Mouse (Mus musculus): Measurements from ENCODE around the gene Rbbp8nl. TPM values are rescaled to one million over a fixed set of nuclear protein-coding genes. Genes with fewer than 3 reads are reported as not detected.

Rbbp8nl gene
- total RNA-seq, 2 experiments from 2014 or later: not detected

DNA sequence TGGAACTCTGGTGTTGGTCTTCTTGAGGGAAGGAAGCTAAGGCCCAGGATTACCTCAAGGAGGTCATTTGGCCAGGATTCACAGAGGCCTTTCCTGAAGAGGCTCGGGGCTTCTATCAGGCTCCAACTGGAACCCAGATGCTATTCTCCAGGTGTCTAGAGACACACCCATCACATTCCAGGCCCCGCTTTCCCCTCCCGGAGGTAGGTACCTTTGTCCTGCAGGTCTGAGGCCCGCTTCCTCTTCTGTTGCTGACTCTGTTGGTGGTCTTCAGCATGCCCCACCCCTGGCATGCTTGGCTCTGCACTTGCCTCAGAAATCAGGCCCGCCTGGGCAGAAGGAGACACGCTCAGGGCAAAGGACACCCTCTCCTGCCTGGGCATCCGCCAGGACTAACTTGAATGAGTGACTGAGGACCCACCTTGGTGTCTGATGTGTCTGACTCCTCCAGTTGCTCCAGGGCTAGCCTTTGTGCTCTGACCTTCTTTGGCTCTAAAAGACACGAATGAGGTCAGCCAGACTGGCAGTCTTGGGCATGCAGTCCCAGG is 11.8 kb downstream of the Rbbp8nl start:
- Histone ChIP-seq H3K4me3 (no peak overlapping the region), H3K27ac (no peak overlapping the region)
- DNase-seq (ENCODE audit: extremely low spot score in 1 of 2, low spot score in 2 of 2): no peak
- TF ChIP-seq CTCF (IDR thresholded peaks at IDR 0.05): no peak
- intact Hi-C loops (cut with DNase I): loop anchor here (2.0 to 5.0 kb wide), 2 partner anchors 154 to 301 kb away; no protein-coding TSS in a partner anchor

DNA sequence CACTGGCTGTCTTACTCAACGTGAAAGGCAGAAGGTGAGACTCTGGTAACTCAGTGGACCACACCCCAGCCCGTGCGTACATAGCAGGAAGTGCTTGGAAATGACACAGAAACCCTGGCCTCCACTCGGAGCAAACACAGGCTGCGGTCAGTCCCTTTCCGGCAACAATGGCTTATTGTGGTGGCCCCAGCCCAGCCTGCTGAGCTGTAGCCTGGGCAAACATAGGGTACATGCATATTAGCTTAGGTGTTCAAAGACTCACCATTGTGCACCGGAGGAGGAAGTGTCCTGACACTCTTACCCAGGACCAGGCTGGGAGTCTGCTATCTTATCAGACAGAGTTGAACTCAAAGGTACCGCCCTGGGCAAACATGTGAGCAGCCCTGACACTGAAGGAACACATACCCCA is 12.8 kb downstream of the Rbbp8nl start:
- no peak for DNase-seq (ENCODE audit: extremely low spot score in 1 of 2, low spot score in 2 of 2)
- TF ChIP-seq CTCF (IDR thresholded peaks at IDR 0.05): no peak
- intact Hi-C loops (cut with DNase I): loop anchor here (2.0 to 5.0 kb wide), 2 partner anchors 155 to 302 kb away; no protein-coding TSS in a partner anchor

DNA sequence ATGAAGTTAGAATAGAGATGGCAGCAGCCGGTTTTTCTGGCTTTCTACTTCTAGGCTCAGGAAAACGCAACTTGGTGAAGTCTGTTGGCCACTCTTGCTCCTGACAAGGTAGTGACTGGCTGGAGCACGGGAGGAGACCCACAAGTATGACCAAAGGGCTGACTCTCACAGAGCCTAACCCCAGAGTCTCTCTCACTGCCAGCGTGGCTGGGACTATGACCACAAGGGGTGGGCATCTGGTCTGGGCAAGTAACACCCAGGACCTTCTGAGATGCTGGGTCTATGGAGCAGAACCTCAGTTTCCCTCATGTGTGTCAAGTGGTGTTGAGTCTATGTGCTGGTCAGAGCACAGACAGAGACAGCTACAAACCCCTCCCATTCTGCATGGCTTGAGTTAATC is 13.3 kb downstream of the Rbbp8nl start:
- H3K27ac ChIP-seq: no peak overlapping the region
- H3K4me3 ChIP-seq: no peak overlapping the region
- TF ChIP-seq CTCF (IDR thresholded peaks at IDR 0.05): no peak
- intact Hi-C loops (cut with DNase I): loop anchor here (2.0 to 5.0 kb wide), 2 partner anchors 156 to 302 kb away; no protein-coding TSS in a partner anchor
- DNase-seq (ENCODE audit: extremely low spot score in 1 of 2, low spot score in 2 of 2): no peak

More for the DNA sequence above, 12.8 kb downstream of the Rbbp8nl start:
- H3K4me3 ChIP-seq: no peak overlapping the region
- no peak overlapping the region for H3K27ac ChIP-seq

- peak; percentile 71 to 76 for DNase-seq (ENCODE audit: extremely low spot score in 1 of 2, low spot score in 2 of 2)
- TF ChIP-seq CTCF (IDR thresholded peaks at IDR 0.05): peak; percentile 97
- no peak overlapping the region for H3K27ac ChIP-seq
- 0 out of 2 replicates have a peak overlapping the region, but pooled peaks have one; percentile 13 for H3K4me3 ChIP-seq
- intact Hi-C loops (cut with DNase I): loop anchor here (1.0 to 5.0 kb wide), 3 partner anchors 71 to 303 kb away; no protein-coding TSS in a partner anchor
Observed at GRCm38 (mm10) chr2:180275836-180276235, 13.8 kb downstream of the Rbbp8nl start.

- Histone ChIP-seq H3K4me3 (no peak overlapping the region), H3K27ac (no peak overlapping the region)
- no peak for TF ChIP-seq CTCF (IDR thresholded peaks at IDR 0.05)
- intact Hi-C loops (cut with DNase I): no loop called here
- no peak for DNase-seq (ENCODE audit: extremely low spot score in 1 of 2, low spot score in 2 of 2)
Observed at GRCm38 (mm10) chr2:180274523-180274922, 15.2 kb downstream of the Rbbp8nl start.

- H3K4me3 ChIP-seq: peak within 1 kb of the TSS; percentile 81
- no peak for TF ChIP-seq CTCF (IDR thresholded peaks at IDR 0.05)
- DNase-seq (ENCODE audit: extremely low spot score in 1 of 2, low spot score in 2 of 2): peak; percentile 85 to 91
- intact Hi-C loops (cut with DNase I): no loop called here
- H3K27ac ChIP-seq: peak within 1 kb of the TSS; percentile 84
Observed at GRCm38 (mm10) chr2:180273394-180274244, 16.1 kb downstream of the Rbbp8nl start, which contains the start of gene Cables2. TSS of gene Cables2 (minus strand) at chr2:180273496.

DNA sequence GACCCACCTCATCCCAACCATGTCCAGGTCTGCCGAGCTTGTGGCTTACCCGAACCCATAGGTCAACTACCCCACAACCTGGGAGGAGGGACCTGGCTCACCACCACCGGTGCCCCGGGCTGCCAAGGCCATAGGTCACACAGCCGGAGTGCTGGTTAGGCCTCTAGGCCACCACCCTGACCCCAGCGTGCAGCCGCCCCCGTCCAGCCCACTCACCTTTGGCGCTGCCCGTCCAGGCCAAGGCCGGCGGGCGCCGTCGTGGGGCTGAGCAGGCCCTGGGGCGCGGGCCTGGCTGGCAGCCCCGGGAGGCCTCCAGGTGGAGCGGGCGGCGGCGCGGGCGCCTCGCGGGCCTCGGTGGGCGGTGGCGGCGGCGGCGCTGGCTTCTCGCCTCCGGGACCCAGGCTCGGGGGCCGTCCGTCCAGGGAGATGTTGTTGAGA is 16.8 kb downstream of the Rbbp8nl start:
- H3K27ac ChIP-seq: peak overlapping the region; percentile 84
- no peak for TF ChIP-seq CTCF (IDR thresholded peaks at IDR 0.05)
- intact Hi-C loops (cut with DNase I): no loop called here
- no peak for DNase-seq (ENCODE audit: extremely low spot score in 1 of 2, low spot score in 2 of 2)
- H3K4me3 ChIP-seq: peak overlapping the region; percentile 81

GRCm38 (mm10) chr2:180271804-180272395 is 17.8 kb downstream of the Rbbp8nl start:
- no peak for DNase-seq (ENCODE audit: extremely low spot score in 1 of 2, low spot score in 2 of 2)
- peak overlapping the region; percentile 81; the same call in 1 of the 2 replicates for H3K4me3 ChIP-seq
- TF ChIP-seq CTCF (IDR thresholded peaks at IDR 0.05): no peak
- no peak overlapping the region for H3K27ac ChIP-seq
- intact Hi-C loops (cut with DNase I): no loop called here

DNA sequence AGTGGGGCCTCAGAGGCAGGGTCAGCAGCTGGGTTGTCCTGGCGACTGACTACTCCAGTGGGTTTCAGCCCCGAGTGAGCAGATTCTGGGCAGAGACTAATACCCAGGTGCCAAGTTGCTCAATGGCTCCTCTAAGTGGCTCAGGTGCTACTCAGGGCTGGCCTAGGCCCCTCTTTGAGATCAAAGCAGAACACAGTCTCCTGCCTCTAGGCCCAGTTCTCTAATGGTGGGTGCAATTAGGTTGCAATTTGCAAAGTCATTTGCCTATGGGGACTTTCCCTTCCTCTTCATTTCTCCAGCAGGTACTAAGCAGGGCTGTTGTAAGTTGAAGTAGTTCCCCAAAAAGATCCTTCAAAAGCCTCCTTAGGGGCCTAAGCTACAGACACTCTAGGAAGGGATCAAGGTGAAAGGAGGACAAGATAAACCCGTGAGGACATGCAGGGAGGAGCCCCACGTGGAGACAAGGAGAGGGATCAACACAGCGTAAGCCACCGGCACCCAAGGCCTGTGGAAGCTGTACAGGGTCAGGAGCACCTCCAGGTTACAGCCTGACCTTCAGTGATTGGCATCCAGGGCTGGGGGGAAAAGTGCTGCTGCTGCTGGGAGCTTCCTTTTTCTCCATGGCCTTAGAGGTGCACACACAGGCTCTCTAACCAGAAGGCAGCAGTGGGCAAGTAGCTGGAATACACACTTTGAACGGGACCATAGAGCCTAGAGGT is 19.0 kb downstream of the Rbbp8nl start:
- H3K27ac ChIP-seq: no peak overlapping the region
- no peak overlapping the region for H3K4me3 ChIP-seq
- no peak for TF ChIP-seq CTCF (IDR thresholded peaks at IDR 0.05)
- no peak for DNase-seq (ENCODE audit: extremely low spot score in 1 of 2, low spot score in 2 of 2)
- intact Hi-C loops (cut with DNase I): no loop called here

GRCm38 (mm10) chr2:180269329-180269728 is 20.4 kb downstream of the Rbbp8nl start:
- TF ChIP-seq CTCF (IDR thresholded peaks at IDR 0.05): no peak
- DNase-seq (ENCODE audit: extremely low spot score in 1 of 2, low spot score in 2 of 2): no peak
- Histone ChIP-seq H3K27ac (no peak overlapping the region), H3K4me3 (no peak overlapping the region)
- intact Hi-C loops (cut with DNase I): no loop called here

DNA sequence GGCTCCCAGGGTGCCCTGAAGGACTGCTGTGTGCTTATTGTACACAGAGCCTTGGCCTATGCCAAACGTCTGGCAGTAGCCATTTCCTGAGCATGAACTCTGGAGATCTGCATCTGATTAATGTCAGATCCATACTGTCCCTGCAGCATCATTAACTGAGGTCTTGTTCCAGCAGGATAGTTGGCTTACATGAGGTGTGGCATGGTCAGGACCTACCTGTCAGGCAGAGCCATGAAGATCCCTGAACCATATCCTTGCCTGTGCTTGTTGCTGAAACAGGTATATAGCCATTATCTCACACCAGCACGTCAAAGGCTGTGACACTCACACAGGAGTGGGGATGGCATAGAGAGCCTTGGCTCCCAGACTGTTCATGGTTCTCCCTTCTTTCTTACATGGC is 21.7 kb downstream of the Rbbp8nl start:
- DNase-seq (ENCODE audit: extremely low spot score in 1 of 2, low spot score in 2 of 2): no peak
- no peak overlapping the region for H3K4me3 ChIP-seq
- intact Hi-C loops (cut with DNase I): no loop called here
- H3K27ac ChIP-seq: no peak overlapping the region
- TF ChIP-seq CTCF (IDR thresholded peaks at IDR 0.05): no peak

All from left cerebral cortex, adult 2 months (tissue).